Mouse (Mus musculus) embryonic fibroblast, embryonic 13.5 days (primary cell): ENCODE measurements at regions not wholly inside any gene's neighbourhood (a gene's known extent, or its start where the extent isn't known, plus 50 kb on each side); places are given as distances from the start of the nearest gene placed in this dataset.

Source experiments
- CTCF ChIP-seq: IDR thresholded peaks from 2 replicates; pipeline ENCODE4 v1.5.1; 2011; ENCODE audit warnings: mild to moderate bottlenecking, control low read depth, low read length, moderate library complexity, borderline replicate concordance; ENCODE audit not compliant: insufficient read depth
- POLR2A ChIP-seq: IDR thresholded peaks from 2 replicates; pipeline ENCODE4 v1.6.1; 2011; ENCODE audit warnings: low read depth, mild to moderate bottlenecking, control low read depth, low read length, moderate library complexity

DNA sequence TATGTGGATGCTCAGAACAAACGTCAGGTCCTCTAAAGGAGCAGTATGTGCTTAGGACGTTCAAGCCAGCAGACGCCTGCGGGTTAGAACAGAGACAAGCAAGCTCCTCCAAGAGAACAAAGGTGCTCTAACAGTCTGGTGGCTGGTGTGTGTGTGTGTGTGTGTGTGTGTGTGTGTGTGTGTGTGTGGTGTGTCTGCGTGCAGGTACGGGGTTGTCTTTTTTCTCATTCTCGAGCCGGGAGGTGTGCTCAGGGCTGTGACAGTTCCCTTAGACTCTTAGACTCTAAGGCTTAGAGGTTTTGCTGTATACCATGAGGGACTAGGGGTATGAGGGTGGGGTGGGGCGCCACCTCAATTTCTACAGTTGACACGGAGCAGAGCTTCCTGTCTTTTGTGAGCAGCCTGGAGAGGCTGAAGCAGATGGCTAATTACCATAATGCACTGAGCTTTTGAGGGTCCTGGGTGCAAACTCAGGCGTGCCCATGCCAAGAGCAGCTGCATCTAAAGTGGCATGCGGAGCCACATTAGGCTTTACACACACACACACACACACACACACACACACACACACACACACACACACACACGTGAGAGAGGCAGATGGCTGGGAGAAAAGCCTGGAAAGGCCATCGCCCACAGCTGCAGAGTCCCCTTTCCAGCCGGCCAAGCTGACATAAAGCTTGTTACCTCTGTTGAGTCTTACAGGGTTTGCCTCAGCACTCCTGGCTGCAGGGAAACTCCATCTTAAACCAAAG is 124.1 kb upstream of the Foxn2 start:
- TF ChIP-seq POLR2A (no peak), CTCF (no peak)
